Mouse (Mus musculus): ENCODE measurements around the gene Borcs6. TPM values are rescaled to one million over a fixed set of nuclear protein-coding genes. Genes with fewer than 3 reads are reported as not detected.

Gene Borcs6
- polyA plus RNA-seq, 1 experiment, result 28.5 TPM

DNA sequence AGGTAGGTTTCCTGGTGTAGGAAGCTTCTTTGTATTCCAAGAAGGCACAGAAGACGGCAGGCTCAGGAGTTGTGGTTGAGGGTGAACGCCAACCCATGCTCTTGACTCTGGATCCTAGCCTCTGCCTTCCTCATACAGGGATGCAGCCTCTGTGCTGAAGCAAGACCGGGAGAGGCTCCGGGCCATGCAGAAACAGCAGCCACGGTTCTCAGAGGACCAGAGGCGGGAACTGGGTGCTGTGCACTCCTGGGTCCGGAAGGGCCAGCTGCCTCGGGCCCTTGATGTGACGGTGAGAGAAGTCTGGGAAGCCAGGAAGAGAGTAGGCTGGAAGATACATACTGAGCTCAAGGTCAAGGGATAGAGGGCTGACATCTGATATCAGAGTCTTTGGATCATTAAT, 48.7 kb downstream of the Borcs6 start:
- H3K36me3 ChIP-seq (ENCODE audit: control insufficient read depth, insufficient read depth, low read length), result peaks cover 63% of the 10 kb centered on the region
- TF ChIP-seq POLR2A (IDR thresholded peaks at IDR 0.05; ENCODE audit: low read depth, low read length), result no peak
- TF ChIP-seq CTCF (IDR thresholded peaks at IDR 0.05; ENCODE audit: extremely low read depth, insufficient read length, insufficient replicate concordance, low read depth, low read length), result no peak
- H3K27me3 ChIP-seq (ENCODE audit: control insufficient read depth, insufficient read depth, low read length), result no peaks in the 10 kb centered on the region
- WGBS, result 85% methylated on average over 9 of the region's 9 CpGs
- no peak overlapping the region for H3K27ac ChIP-seq (ENCODE audit: insufficient read depth, low read depth, low read length)
- no peaks in the 10 kb centered on the region for H3K4me1 ChIP-seq (ENCODE audit: control insufficient read depth, insufficient read depth, insufficient read length, low read length)
- no peak overlapping the region for H3K4me3 ChIP-seq (ENCODE audit: low read depth, low read length)

- H3K27ac ChIP-seq (ENCODE audit: insufficient read depth, low read depth, low read length), result no peak overlapping the region
- H3K4me1 ChIP-seq (ENCODE audit: control insufficient read depth, insufficient read depth, insufficient read length, low read length), result no peaks in the 10 kb centered on the region
- no peak overlapping the region for H3K4me3 ChIP-seq (ENCODE audit: low read depth, low read length)
- 86% methylated on average over 13 of the region's 13 CpGs for WGBS
- H3K36me3 ChIP-seq (ENCODE audit: control insufficient read depth, insufficient read depth, low read length), result peaks cover 53% of the 10 kb centered on the region
- TF ChIP-seq POLR2A (IDR thresholded peaks at IDR 0.05; ENCODE audit: low read depth, low read length) (no peak), CTCF (IDR thresholded peaks at IDR 0.05; ENCODE audit: extremely low read depth, insufficient read length, insufficient replicate concordance, low read depth, low read length) (no peak)
- H3K27me3 ChIP-seq (ENCODE audit: control insufficient read depth, insufficient read depth, low read length), result no peaks in the 10 kb centered on the region
Observed at GRCm38 (mm10) chr11:69109032-69109900, 49.7 kb downstream of the Borcs6 start.

GRCm38 (mm10) chr11:69110319-69111046, 51.0 kb downstream of the Borcs6 start:
- WGBS, result 2% methylated on average over 30 of the region's 30 CpGs
- peak; percentile 35; the same call in 1 of the 2 replicates for TF ChIP-seq POLR2A (IDR thresholded peaks at IDR 0.05; ENCODE audit: low read depth, low read length)
- TF ChIP-seq CTCF (IDR thresholded peaks at IDR 0.05; ENCODE audit: extremely low read depth, insufficient read length, insufficient replicate concordance, low read depth, low read length), result no peak
- Histone ChIP-seq H3K4me3 (ENCODE audit: low read depth, low read length) (peak overlapping the region; percentile 59), H3K27me3 (ENCODE audit: control insufficient read depth, insufficient read depth, low read length) (no peaks in the 10 kb centered on the region), H3K4me1 (ENCODE audit: control insufficient read depth, insufficient read depth, insufficient read length, low read length) (no peaks in the 10 kb centered on the region), H3K27ac (ENCODE audit: insufficient read depth, low read depth, low read length) (no peak overlapping the region), H3K36me3 (ENCODE audit: control insufficient read depth, insufficient read depth, low read length) (peaks cover 41% of the 10 kb centered on the region)

Other genes with a start within 250 kb of the Borcs6 start
- 33.8 and 36.8 TPM in 2 replicates for gene Ndel1, start 187.9 kb upstream of the Borcs6 start, polyA plus RNA-seq (2012; rRNA removed)
- not detected in 2 replicates for gene Rnf222, start 171.2 kb upstream of the Borcs6 start, polyA plus RNA-seq (2012; rRNA removed)
- 513 and 614 TPM in 2 replicates for gene Rpl26, start 158.1 kb upstream of the Borcs6 start, polyA plus RNA-seq (2012; rRNA removed)
- gene Odf4, start 132.6 kb upstream of the Borcs6 start, polyA plus RNA-seq (2012; rRNA removed), result not detected in 2 replicates
- gene Arhgef15, start 102.2 kb upstream of the Borcs6 start, polyA plus RNA-seq (2012; rRNA removed), result 9.9 and 19.5 TPM in 2 replicates
- gene Slc25a35, start 91.6 kb upstream of the Borcs6 start, polyA plus RNA-seq (2012; rRNA removed), result 13.7 and 21.5 TPM in 2 replicates
- 21.2 and 29.7 TPM in 2 replicates for gene Rangrf, start 84.5 kb upstream of the Borcs6 start, polyA plus RNA-seq (2012; rRNA removed)
- gene Pfas, start 51.3 kb upstream of the Borcs6 start, polyA plus RNA-seq (2012; rRNA removed), result 4.7 and 6.0 TPM in 2 replicates
- 14.0 and 20.0 TPM in 2 replicates for gene Ctc1, start 43.8 kb upstream of the Borcs6 start, polyA plus RNA-seq (2012; rRNA removed)
- 15.5 and 30.8 TPM in 2 replicates for gene Aurkb, start 14.1 kb upstream of the Borcs6 start, polyA plus RNA-seq (2012; rRNA removed)
- gene Tmem107, start 11.1 kb downstream of the Borcs6 start, polyA plus RNA-seq (2012; rRNA removed), result 11.8 and 12.8 TPM in 2 replicates
- 33.5 and 84.4 TPM in 2 replicates for gene Vamp2, start 28.8 kb downstream of the Borcs6 start, polyA plus RNA-seq (2012; rRNA removed)
- gene Per1, start 35.5 kb downstream of the Borcs6 start, polyA plus RNA-seq (2012; rRNA removed), result 5.4 and 13.9 TPM in 2 replicates
- gene Hes7, start 60.7 kb downstream of the Borcs6 start, polyA plus RNA-seq (2012; rRNA removed), result 1.1 and 1.7 TPM in 2 replicates
- 0.29 and 0.38 TPM in 2 replicates for gene 9130213A22Rik, start 62.9 kb downstream of the Borcs6 start, polyA plus RNA-seq (2012; rRNA removed)
- 0.13 and 1.2 TPM in 2 replicates for gene Aloxe3, start 66.2 kb downstream of the Borcs6 start, polyA plus RNA-seq (2012; rRNA removed)
- gene Alox12b, start 97.3 kb downstream of the Borcs6 start, polyA plus RNA-seq (2012; rRNA removed), result not detected in 2 replicates
- gene Alox8, start 138.1 kb downstream of the Borcs6 start, polyA plus RNA-seq (2012; rRNA removed), result 0.15 TPM in 1 of 2 replicates, not detected in the other
- gene Gucy2e, start 177.3 kb downstream of the Borcs6 start, polyA plus RNA-seq (2012; rRNA removed), result not detected in 2 replicates

All from small intestine, adult 2 months (tissue).